Mouse (Mus musculus) yolk sac, embryonic 10.5 days (tissue): Measurements from ENCODE around the gene Cecr2.
A peak's percentile ranks its signal among the peaks of the same experiment; 100 is the strongest.

ENCODE experiments used
- DNase-seq: peaks from one replicate; pipeline ENCODE4 v3.0.0-alpha.2; 2017; ENCODE audit warnings: low spot score

Cecr2 gene

DNA sequence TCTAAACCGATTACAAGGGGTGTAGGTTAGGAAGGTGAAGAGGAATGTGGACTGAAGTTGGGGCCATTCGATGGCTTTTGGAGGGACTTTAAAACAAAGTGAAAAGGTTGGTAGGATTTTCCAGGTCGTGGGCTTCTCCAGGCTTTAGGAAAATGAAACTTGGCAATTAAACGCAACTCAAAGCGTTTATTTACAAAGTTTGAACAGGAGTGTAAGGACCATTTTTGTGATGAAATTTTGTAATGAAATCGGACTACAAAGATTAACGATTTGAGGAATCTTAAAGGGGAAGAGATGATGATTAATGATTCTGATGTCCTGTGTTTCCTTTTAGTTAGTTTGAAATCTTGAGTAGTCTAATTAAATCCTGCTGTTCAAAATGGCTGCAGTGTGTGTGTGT, 1.7 kb downstream of the Cecr2 start:
- no peak for DNase-seq

DNA sequence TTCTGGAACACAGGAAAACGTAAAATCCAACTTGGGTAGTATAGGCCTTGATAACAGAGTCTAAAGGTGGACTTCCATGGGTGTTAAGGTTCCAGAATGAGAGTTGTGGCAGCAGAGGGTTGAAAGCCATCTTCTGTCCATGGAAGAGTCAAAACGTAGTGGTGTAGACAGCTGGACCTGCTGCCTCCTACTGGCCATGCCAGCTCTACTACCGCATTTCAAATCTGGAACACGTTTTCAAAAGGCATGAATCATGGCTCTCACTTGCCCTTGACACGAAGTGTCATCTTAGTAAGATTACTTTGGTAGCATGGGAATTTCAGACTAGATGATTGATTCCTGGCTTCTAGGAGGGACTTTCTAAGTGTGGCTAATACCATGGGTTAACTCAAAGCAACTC, 8.0 kb downstream of the Cecr2 start:
- DNase-seq: no peak

DNA sequence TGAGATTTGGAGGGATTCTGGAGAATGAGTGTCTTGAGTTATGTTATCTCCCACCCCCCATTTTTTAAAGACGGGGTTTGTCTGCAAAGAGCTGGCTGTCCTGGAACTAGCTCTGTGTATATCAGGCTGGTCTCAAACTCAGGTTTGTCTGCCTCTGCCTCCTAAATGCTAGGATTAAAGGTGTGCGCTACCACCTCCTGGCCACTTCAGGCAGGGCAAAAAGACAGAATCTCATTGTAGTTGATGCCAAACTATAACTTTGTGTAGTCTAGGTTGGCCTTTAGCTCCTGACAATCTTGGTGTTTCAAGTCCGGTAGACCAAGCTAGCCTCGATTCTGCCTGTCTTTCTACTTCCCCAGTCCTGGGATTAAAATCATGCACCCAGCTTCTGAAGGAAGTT, 8.7 kb downstream of the Cecr2 start:
- DNase-seq: no peak

DNA sequence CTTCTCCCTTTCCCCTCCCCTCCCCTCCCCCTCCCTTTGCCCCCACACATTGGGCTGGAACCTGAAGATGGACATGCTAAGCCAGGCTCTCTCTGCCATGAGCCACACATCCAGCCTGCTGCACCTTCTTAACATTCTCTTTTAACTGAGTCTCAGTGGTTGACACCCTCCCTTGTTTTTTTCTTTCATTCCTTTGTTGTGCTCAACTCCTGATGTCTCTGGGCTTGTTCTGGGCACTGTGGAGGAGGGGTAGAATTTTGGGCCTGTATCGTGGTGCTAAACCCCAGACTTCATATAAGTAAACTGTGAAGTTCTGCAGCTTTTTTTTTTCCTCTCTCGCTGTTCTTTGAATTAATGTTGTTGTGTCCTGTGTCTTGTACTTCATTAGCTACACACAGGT, 9.8 kb downstream of the Cecr2 start:
- DNase-seq: no peak

DNA sequence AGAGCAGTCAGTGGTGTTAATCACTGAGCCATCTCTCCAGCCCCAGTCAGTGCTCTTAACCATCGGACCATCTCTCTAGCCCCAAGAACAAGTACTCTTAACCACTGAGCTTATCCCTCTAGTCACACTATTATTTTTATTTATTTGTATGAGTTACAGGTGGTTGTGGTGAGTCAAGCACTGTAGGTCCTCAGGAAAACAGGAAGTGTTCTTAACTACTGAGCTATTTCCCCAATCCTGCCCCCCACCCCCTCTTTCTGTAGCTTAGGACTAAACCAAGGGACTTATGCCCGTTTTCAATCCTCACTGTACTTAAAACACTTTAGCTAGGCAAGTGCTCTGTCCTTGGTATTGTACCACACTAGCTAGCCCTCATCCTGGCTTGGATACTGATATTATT, 17.2 kb downstream of the Cecr2 start:
- no peak for DNase-seq

DNA sequence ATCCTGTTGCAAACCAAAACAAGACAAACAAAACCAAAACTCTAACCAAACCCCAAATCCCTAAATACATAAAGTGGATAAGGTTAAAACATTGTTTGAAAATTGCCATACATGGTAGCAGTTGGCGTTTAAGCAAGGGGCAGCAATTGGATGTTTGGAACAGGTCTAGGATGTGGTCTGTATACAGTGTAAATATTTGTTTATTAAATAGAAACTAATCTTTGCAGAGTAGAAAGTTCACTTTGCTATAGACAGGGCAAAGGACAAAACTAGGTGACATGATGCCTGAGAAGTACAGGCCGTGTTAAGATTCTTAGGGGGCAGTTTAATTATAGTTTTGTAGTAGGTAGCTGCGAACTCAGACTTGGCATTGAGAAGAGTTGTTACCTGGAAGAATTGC, 18.6 kb downstream of the Cecr2 start:
- DNase-seq: no peak

DNA sequence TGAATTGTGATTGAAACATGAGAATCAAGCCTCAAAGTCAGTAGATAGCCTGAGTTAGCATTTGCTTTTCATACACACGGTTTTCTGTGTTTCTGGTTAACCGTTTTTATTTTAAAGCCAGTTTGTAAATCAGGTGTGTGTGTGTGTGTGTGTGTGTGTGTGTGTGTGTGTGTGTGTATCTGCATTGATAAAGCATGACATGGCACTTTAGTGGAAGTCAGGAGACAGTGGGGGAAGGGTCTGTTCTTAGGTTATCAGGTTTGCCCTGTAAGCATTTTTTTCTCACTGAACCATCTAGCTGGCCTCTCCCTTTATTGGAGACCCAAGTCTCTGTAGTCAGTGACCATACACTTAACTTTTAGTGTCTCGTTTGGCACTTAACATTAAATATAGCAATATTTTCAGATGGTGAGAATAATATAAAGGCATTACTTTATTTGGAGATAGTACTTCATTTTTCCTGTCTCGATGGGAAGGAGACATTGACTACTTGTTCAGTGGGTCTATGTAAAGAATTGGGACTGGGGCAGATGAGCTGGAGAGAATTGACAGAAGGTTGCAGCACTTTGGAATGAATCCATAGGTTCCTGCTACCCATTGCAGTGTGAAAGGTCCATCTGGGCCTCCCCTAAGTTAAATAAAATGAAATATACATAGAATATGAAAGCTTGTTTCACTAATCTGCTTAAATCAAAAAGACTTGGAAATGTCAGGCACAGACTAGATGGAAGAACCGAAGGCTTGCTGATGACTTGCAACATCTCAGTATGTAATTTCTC, 20.9 kb downstream of the Cecr2 start:
- no peak for DNase-seq

DNA sequence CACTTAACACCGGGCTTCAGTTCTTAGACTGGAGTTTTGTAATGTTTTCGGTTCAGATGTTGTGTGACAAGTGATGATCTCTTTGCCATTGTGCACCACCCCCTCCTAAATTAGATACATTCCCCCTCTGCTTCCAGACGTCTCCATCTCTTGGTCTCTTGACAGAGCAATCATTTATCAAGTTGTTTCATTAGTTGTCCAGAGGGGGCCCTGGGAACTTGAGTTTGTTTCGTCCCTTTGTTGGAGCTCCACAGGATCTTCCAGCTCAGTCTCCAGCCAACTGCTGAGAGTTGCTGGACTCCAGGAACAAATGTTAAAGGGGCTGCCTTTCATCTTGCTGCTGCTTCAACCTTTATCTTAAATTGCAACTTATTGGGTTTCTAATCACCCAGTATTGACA, 34.1 kb downstream of the Cecr2 start:
- DNase-seq: no peak

DNA sequence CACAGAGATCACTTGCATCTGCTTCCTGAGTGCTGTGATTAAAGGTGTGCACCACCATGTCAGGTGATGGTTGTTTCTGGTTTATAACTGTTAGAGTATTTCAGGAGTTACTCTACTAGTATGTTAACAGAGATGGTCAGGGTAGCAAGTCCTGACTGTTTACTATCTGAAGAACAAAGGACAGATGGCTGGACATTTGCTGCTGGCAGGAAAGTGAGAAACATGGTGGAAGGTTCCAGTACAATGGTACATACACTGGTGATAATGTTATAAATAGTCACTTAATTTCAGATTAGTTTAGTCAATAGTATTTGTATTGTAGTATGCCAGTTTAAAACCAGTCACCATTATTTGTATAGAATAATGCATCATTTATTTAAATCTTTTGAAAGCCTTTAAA, 38.2 kb downstream of the Cecr2 start:
- no peak for DNase-seq

DNA sequence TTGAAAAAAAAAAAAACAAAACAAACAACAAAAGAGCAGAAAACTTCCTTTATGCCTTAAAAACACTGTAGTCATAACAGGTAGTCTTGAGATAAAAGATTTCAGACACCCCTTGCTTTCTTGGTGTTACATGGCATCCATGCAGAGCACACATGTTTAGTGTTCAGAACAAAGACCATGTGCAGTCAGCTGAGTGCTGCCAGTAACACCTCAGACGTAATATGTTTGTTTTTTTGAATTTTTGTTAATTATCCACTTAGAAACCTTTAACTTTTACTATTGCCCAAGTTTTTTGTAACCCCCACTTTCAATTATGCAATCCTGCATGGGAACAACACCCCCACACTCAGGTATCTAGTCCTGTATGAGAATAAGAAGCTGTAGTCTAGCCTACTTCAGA, 42.6 kb downstream of the Cecr2 start:
- DNase-seq: no peak

DNA sequence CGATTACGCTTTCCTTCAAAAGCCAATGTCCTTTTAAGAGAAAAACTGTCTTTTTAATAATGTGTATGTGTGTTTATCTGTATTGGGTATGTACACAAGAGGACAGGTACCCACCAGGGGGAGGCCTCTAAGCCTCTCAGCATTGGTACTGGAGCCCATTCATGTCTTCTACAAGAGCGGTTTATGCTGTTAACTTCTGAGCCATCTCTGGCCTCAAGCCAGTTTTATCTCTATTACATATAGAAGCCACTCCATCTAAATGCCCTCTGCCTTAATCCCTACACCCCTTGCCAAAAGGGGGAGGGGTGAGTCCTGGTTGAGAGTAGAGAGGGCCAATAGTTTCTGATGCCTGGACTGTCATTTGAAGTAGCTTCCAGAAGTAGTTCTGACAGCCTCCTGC, 48.6 kb downstream of the Cecr2 start:
- no peak for DNase-seq

DNA sequence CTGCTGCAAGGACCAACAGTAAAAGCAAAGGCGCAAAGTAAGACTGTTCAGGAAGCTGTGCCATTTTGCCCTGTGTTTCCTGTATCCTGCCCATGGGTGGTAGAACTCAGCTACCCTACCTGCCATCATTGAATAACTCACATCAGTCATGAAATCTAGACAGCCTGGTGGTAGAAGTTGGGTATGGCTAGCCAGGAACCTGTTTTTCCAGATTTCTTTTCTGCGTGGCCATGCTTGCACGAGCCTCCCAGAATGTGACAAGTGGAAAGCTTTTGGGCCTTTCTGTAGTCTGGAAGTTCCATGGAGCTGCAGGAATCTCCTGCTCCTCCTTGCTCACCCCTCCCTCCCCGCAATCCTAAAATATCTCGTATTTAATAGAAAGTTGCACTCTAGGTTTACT, 49.1 kb downstream of the Cecr2 start:
- DNase-seq: no peak

DNA sequence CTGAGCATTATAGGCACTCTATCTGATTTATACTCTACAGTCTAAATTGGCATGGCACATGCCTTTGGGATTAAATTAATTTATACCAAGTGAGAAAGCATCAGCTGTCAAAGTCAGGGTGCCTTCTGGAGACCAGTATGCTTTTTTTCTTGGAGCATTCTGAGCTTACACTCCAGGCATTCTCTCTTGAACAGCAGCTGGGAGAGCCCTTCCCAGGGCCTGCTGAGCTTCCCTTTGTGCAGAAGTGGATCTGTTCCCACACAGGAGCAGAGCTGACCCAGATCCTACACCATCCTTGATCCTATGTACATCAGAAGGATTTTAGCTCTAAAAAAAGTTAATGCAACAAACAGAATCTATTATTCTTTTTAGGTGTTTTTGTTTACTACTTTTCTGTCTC, 49.7 kb downstream of the Cecr2 start:
- no peak for DNase-seq

DNA sequence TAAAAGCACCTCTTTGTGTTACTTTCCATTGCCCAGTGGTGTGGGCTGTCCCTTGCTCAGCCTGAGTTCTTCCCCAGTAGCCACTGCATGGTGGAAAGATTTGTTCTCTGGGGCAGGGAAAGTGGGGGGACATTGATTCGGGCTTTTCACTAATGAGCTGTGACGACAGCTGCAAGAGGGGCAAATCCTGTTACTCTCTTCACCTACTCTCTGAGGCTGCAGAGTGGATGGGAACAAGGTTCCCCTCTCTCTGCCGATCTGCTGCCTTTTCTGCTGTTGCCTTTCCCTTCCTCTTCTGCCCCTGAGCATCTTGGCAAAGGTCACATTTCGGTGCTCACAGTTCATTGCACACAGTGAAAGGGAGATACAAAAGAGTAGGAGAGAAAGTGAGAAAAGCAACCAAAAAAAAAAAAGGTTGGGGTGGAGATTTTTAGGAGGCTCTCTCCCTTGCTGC, 50.4 kb downstream of the Cecr2 start:
- DNase-seq: no peak

DNA sequence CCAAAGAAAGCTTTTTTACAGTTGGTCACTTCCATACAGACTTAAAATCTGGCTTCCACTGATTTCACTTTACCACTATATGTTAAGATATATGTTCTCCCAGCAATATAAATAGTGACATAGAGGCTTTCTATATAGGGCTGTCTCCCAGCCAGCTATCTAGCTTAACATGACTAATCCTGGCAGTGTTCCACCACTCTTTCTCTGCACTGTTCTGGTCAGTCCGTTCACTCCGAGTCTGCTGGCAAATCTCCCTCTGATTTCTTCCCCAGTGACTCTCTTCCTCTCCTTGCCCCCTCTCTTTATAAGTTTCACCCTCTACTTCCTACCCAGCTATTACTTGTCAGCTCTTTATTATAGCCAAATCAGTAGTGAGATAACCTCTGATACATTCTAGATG, 59.8 kb downstream of the Cecr2 start:
- DNase-seq: no peak

DNA sequence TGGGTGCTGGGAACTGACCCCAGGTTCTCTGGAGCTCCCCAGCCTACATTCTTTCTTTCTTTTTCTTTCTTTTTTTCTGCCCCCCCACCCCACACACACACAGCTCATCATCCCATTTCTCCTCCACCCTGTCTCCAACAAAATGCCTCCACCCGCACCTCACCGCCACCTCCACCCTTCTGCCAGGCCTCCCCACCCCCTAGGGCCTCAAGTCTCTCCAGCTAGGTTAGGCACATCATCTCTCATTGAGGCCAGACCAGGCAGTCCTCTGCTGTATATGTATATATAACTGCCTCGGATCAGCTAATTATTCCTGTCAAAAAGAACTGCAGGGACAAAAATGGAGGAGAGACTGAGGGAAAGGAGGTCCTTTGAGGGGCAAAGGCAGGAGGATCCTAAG, 69.8 kb downstream of the Cecr2 start:
- DNase-seq: no peak

DNA sequence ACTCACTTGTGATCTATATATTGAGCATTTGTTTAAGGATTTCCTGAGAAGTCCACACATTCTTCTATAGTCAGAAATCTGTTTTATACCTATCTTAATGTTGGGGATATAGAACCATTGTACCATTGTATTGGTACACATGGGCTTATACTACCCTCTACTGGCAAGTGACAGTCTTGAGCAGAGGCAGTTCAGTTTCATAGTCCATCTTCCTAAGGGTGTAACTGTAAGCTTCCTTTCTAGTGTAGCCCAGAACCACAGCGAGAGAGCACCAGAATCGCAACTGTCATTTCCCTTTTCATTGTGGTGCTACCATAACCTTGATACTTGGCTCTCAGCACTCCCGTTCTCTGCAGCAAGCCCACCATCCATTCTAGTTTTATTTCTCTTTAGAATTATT, 70.4 kb downstream of the Cecr2 start:
- peak; percentile 18 for DNase-seq

DNA sequence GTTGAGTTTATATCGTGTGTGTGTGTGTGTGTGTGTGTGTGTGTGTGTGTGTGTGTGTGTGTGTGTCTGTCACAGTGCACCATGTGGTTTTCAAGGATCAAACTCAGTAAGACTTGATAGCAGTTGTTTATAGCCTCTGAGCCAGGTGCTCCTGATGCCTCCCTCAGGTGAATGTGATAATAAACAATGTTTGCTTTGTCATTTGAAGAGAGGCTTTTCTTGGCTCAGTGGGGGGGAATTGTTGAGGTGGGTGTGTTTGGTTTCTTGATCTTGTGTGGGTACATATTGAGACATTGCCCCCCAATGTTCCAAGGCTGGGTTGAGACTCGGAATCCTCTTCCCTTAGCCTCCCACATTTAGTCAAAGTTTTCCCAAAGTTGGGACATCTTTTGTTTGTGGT, 77.0 kb downstream of the Cecr2 start:
- DNase-seq: no peak

DNA sequence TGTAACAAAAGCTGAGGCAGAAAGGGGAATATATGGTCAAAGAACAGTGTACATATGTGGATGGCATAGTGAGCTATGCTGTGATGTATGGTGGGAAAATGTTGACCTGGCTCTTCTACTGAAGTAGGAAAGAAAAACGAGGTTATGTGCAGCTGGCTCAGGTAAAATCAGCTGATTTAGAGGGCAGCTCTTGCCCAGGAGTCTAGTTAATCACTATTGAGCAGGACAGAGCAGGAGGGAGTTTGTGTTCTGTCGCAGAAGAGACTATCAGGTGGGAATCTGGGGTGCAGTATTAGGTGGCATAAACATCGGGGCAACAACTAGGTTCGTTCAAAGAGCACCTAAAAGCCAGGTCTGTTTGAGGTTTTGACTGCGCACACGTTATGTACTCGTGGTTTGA, 78.1 kb downstream of the Cecr2 start:
- DNase-seq: no peak

DNA sequence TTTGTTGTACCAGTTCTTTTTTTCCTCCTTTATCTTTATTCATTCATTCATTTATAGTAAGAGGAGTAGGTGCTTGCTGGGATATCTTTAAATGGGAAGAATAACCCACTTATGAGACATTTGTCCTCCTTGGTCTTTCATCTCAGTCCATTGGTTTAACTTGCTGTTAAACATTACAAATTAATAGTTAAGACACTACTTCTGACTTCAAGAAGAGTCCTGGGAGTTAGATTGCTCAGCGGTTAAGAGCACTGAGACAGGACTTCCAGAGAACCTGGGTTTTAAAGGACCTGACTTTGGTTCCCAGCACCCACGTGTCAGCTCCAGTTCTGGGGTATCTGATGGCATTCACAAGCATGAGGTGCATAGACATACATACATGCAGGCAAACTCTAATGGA, 80.2 kb downstream of the Cecr2 start:
- DNase-seq: no peak

DNA sequence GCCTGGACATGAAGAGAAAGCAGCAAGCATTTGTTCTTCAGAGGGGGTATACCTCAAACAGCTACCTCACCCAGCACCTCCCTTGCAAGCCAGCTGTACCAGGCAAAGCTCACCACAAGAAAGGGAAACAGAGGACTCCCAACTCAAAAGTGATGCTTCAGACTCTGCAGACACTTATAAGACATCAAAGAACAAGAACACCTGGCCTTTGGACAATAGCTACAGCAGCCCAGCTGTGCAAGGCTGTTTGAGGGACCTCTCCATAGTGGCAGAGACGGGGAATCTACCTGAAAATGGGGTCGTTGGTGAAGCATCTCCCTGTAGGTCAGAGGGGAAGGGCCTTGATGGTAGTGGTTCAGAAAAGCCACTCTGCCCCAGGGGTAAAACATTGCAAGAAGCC, 95.0 kb downstream of the Cecr2 start:
- DNase-seq: no peak

DNA sequence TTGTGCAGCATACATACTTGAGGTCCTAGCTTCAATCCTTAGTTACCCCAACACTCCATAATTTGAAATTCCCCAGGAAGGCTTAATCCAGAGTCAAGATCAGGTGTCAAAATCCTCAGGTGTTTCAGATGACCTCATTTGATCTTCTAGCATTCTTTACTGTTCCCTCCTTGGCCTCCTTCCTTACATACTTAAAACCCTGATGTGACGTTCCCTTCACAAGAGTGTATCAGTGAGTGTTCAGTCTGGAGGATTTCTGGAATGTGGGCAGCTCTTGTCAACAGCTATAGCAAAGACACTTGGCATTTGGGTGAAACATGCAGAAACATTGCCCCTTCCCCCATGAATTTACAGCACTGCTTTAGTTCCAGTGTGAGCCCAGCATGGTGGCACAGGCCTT, 103.8 kb downstream of the Cecr2 start:
- DNase-seq: no peak

DNA sequence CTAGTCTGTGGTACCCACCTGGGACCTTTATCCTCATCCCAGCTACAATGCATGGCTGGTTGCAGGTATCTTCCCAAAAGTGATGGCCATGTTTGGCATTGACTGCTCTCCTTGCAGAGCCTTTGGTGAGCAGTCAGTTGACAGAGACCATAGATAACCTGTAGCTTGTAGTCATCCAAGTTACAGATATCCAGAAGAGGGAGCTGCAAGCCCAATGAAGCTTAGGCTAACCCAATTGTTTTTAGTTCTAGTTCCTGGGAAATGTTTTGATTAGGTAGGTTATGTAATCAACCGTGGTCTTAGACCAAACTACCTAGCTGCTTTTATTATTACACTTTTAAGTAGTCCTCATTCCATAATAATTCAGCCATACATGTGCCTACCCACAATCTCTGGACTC, 105.2 kb downstream of the Cecr2 start:
- DNase-seq: no peak

DNA sequence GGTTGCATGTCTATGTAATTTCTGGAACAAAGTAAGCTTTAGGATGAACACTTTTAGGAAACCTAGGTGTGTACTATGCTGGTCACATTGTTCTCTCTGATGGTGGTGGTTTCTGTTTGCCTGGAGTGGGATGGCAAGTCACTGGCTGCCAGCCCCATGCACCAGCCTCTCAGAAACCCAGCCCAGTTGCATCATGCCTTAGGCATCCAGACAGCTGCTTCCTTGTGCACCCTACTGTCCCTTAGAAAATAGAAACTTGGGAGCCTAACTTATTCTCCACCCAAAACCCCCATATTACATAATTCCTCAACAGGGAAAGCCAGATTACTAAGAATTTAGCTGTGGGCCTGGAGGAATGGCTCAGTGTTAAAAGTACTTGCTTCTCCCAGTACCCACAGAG, 105.9 kb downstream of the Cecr2 start:
- DNase-seq: no peak
